Mouse (Mus musculus): ENCODE measurements around the gene Olfr749. TPM values are rescaled to one million over a fixed set of nuclear protein-coding genes. Genes with fewer than 3 reads are reported as not detected.
"Not testable (repeated sequence)": the region's sequence is repeated elsewhere in the genome, so short reads cannot be mapped to it uniquely, and the experiment has no call there.

The Olfr749 gene
- total RNA-seq (2021), result not detected

- no peak for DNase-seq
Observed at GRCm38 (mm10) chr14:50744994-50745393, at the start of gene Olfr749. TSS of gene Olfr749 (minus strand) at chr14:50745094.

DNA sequence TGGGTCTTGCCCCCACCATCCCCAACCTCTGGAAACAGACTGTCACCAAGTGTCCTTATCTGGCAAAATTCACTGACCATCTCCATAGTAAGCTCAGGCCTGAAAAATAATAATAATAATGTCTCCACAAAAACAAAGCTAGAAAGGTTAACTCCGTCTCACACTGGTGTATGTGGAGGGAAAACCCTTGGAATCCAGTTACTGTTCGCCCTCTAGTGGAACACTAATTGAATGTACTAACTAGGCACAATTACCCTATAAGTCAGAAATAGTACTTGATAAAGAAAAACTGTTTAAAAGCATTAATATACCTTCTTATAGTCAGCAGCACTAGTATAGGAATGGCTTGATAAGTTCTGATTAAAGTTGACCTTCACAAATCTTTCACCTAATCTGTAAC, 43.3 kb upstream of the Olfr749 start:
- no peak for DNase-seq
- intact Hi-C loops (cut with DNase I), result no loop called here

More at GRCm38 (mm10) chr14:50744994-50745393, at the start of gene Olfr749:
- intact Hi-C loops (cut with DNase I), result no loop called here

- intact Hi-C loops (cut with DNase I), result no loop called here
Observed at GRCm38 (mm10) chr14:50785251-50785637, 40.4 kb upstream of the Olfr749 start, which contains the start of gene Ttc5. TSS of gene Ttc5 (minus strand) at chr14:50785519.

GRCm38 (mm10) chr14:50784391-50785250, 39.7 kb upstream of the Olfr749 start:
- DNase-seq, result no peak
- intact Hi-C loops (cut with DNase I), result no loop called here

More at GRCm38 (mm10) chr14:50785251-50785637, 40.4 kb upstream of the Olfr749 start, which contains the start of gene Ttc5:
- DNase-seq, result peak; percentile 91 to 95

GRCm38 (mm10) chr14:50782166-50782565, 37.3 kb upstream of the Olfr749 start:
- DNase-seq, result no peak
- intact Hi-C loops (cut with DNase I), result no loop called here

GRCm38 (mm10) chr14:50771342-50771741, 26.4 kb upstream of the Olfr749 start:
- DNase-seq, result no peak
- intact Hi-C loops (cut with DNase I), result no loop called here

- intact Hi-C loops (cut with DNase I), result no loop called here
- no peak for DNase-seq
Observed at GRCm38 (mm10) chr14:50765736-50766135, 20.8 kb upstream of the Olfr749 start.

GRCm38 (mm10) chr14:50758416-50759085, 13.7 kb upstream of the Olfr749 start:
- intact Hi-C loops (cut with DNase I), result no loop called here
- DNase-seq, result no peak

DNA sequence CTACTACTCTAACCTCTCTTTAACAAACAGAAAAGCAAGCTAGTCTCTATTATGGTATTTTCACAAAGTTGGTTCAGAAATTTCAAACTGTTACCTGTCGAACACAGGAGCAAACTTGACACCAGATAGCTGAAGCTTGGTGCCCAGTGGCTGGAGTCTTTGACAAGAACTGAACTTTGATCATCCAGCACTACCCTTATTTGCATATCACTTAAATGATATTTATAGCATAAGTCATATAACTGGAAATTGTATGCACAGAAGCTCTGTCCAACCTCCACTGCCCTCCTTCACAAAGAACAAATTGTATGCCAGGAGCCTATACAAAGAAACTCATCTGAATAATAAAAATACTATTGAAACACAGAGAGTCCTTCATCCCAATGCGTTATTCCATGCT, 3.3 kb downstream of the Olfr749 start:
- intact Hi-C loops (cut with DNase I), result no loop called here
- DNase-seq, result no peak

- DNase-seq, result no peak
- intact Hi-C loops (cut with DNase I), result no loop called here
Observed at GRCm38 (mm10) chr14:50740334-50740733, 4.6 kb downstream of the Olfr749 start.

GRCm38 (mm10) chr14:50722371-50722770, 22.5 kb downstream of the Olfr749 start:
- intact Hi-C loops (cut with DNase I); DNase-seq: not testable (repeated sequence)

DNA sequence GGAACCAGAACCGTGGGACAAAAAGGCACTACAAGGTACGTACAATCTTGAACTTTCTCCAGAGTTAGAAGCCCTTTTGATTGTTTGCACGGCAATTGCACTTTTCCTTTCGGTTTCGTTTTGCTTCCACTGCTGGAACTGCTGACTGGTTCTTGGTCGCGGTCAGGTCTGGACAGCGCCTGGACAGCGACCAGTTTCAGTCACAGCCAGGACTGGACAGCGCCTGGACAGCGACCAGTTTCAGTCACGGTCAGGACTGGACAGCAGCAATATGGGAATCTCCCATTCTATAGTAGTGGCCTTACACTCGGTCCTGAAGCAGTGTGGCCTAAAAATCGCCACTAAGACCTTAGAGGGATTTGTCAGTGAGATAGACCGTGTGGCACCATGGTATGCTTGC, 25.0 kb downstream of the Olfr749 start:
- intact Hi-C loops (cut with DNase I); DNase-seq: not testable (repeated sequence)

DNA sequence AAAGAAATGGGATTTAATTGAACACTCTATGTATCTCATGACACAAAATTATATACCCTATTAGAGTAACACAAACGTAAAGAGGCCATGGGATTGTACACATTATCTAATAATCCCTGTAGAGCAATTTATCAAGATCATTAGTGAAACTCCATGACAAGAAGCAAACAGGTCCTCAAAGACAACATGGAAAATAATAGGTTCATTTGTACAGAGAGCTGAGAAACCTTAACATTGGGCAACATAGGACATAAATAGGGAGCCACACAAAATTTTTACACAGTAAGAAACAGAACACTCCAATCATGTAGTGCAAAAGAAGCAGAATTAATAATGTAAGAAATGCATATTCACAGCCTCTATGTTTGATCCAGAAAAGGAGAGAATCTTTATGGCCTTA, 37.8 kb downstream of the Olfr749 start, which contains the start of gene Olfr748:
Olfr748 (plus strand) TSS at position 301 of the 400 bp plus-strand sequence.
- intact Hi-C loops (cut with DNase I), result no loop called here
- DNase-seq, result no peak

GRCm38 (mm10) chr14:50693106-50693505, 51.8 kb downstream of the Olfr749 start, which contains the start of gene Olfr747:
TSS of gene Olfr747 (minus strand) at chr14:50693206.
- intact Hi-C loops (cut with DNase I), result no loop called here
- DNase-seq, result no peak

Other genes with a start within 250 kb of the Olfr749 start
- gene Olfr742, start 241.5 kb downstream of the Olfr749 start, total RNA-seq (2021), result not detected
- not detected for gene Olfr743, start 223.3 kb downstream of the Olfr749 start, total RNA-seq (2021)
- not detected for gene Olfr744, start 130.2 kb downstream of the Olfr749 start, total RNA-seq (2021)
- gene Olfr745, start 105.7 kb downstream of the Olfr749 start, total RNA-seq (2021), result not detected
- gene Olfr746, start 98.0 kb downstream of the Olfr749 start, total RNA-seq (2021), result not detected
- not detected for gene Olfr747, start 51.9 kb downstream of the Olfr749 start, total RNA-seq (2021)
- gene Olfr748, start 37.7 kb downstream of the Olfr749 start, total RNA-seq (2021), result not detected
- 10 to 100 TPM; 13.8 to 15.2 TPM for gene Ttc5, start 40.4 kb upstream of the Olfr749 start, total RNA-seq (2021)
- not detected for gene Ccnb1ip1, start 62.6 kb upstream of the Olfr749 start, total RNA-seq (2021)
- 10 to 100 TPM; 14.3 to 15.7 TPM for gene Parp2, start 62.7 kb upstream of the Olfr749 start, total RNA-seq (2021)
- 10 to 100 TPM; 10.3 to 13.9 TPM for gene Tep1, start 125.5 kb upstream of the Olfr749 start, total RNA-seq (2021)
- gene Klhl33, start 152.4 kb upstream of the Olfr749 start, total RNA-seq (2021), result 10 to 100 TPM; 27.6 to 43.8 TPM
- gene Osgep, start 179.8 kb upstream of the Olfr749 start, total RNA-seq (2021), result 10 to 100 TPM; 75.7 to 79.2 TPM
- gene Apex1, start 179.9 kb upstream of the Olfr749 start, total RNA-seq (2021), result 10 to 100 TPM; 27.7 to 28.1 TPM
- 10 to 100 TPM; 24.5 to 27.2 TPM for gene Pip4p1, start 185.8 kb upstream of the Olfr749 start, total RNA-seq (2021)
- 10 to 100 TPM; 12.7 to 14.8 TPM for gene Pnp, start 186.0 kb upstream of the Olfr749 start, total RNA-seq (2021)
- gene Gm49342, start 199.4 kb upstream of the Olfr749 start, total RNA-seq (2021), result 10 to 100 TPM; 10.1 to 10.6 TPM
- under 1 TPM; 0.22 to 0.65 TPM for gene Pnp2, start 210.9 kb upstream of the Olfr749 start, total RNA-seq (2021)

Data from heart, postnatal 36 days (tissue).